Mouse (Mus musculus) embryonic facial prominence, embryonic 12.5 days (tissue): ENCODE measurements around the gene Zdhhc22. TPM values are rescaled to one million over a fixed set of nuclear protein-coding genes. Genes with fewer than 3 reads are reported as not detected.

Experiments
- ATAC-seq: fragments of 200-750 bp; cut with Nextera tagmentation; 2 replicates; pipeline ENCODE4 v1.8.0; 2017; ENCODE audit not compliant: insufficient number of reproducible peaks, insufficient read depth, low FRiP score, low TSS enrichment
- H3K27ac ChIP-seq: fragments of 300-500 bp; sonication (generic); 2 replicates; pipeline ENCODE4 v1.5.1; 2016; ENCODE audit warnings: mild to moderate bottlenecking
- H3K27me3 ChIP-seq: fragments of 300-500 bp; sonication (generic); 2 replicates; pipeline ENCODE4 v1.6.1; 2016; ENCODE audit warnings: mild to moderate bottlenecking, moderate library complexity
- H3K36me3 ChIP-seq: fragments of 300-500 bp; sonication (generic); 2 replicates; pipeline ENCODE4 v1.6.1; 2016; ENCODE audit warnings: mild to moderate bottlenecking
- H3K4me1 ChIP-seq: fragments of 300-500 bp; sonication (generic); 2 replicates; pipeline ENCODE4 v1.6.1; 2016
- H3K4me2 ChIP-seq: fragments of 300-500 bp; sonication (generic); replicated peaks from 2 replicates; pipeline ENCODE4 v1.6.1; 2016; ENCODE audit warnings: mild to moderate bottlenecking, moderate library complexity
- H3K4me3 ChIP-seq: fragments of 300-500 bp; sonication (generic); 2 replicates; pipeline ENCODE4 v1.5.1; 2016; ENCODE audit warnings: mild to moderate bottlenecking
- H3K9ac ChIP-seq: fragments of 300-500 bp; sonication (generic); 2 replicates; pipeline ENCODE4 v1.6.1; 2016; ENCODE audit warnings: mild to moderate bottlenecking, moderate library complexity
- H3K9me3 ChIP-seq: fragments of 300-500 bp; sonication (generic); 2 replicates; pipeline ENCODE4 v1.6.1; 2016; ENCODE audit warnings: mild to moderate bottlenecking, moderate library complexity
- WGBS: fragments of 180-500 bp; shearing (Covaris S2); methylation state at CpG from one replicate; pipeline ENCODE4 v1.1.7; 2016; 5-methylcytosine and 5-hydroxymethylcytosine counted together
- polyA plus RNA-seq: library from polyadenylated mRNA; unstranded; fragments of >200 nt; fragmentation: Nextera tagmentation; extraction: Ambion mirVana; gene quantifications from 2 replicates; pipeline ENCODE4 v1.2.1, GENCODE M21; 2016

Zdhhc22 gene
- polyA plus RNA-seq, 1 experiment from 2014 or later: 3.2 TPM

- Histone ChIP-seq H3K9ac (no peak overlapping the region), H3K4me1 (no peaks in the 10 kb centered on the region), H3K4me2 (no peak overlapping the region), H3K27ac (no peak overlapping the region), H3K27me3 (no peaks in the 10 kb centered on the region), H3K9me3 (no peaks in the 10 kb centered on the region), H3K4me3 (no peak overlapping the region), H3K36me3 (peaks cover 84% of the 10 kb centered on the region)
- ATAC-seq: no peak
- 87% methylated on average over 15 of the region's 15 CpGs for WGBS
Observed at GRCm38 (mm10) chr12:86960138-86960537, 30.1 kb downstream of the Zdhhc22 start.

DNA sequence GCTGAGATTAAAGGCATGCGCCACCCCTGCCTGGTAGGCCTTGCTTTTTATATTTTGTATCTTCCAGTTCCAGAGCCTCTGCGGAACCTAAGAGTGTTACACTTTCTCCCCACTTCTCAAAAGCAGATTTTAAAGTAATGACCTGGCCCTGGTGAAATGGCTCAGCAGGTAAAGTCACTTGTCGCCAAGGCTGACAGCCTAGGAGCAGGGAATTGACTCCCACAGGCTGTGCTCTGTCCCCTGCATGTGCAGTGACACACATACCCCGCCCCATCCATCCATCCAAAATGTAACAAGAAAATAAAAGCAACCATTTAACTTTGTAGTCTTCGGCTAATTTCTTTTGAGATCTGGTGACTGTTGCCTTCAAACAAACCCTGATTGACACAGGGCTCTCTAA, 30.6 kb downstream of the Zdhhc22 start:
- no peak for ATAC-seq
- Histone ChIP-seq H3K4me1 (no peaks in the 10 kb centered on the region), H3K9me3 (no peaks in the 10 kb centered on the region), H3K27ac (no peak overlapping the region), H3K9ac (no peak overlapping the region), H3K4me3 (no peak overlapping the region), H3K4me2 (no peak overlapping the region), H3K36me3 (peaks cover 86% of the 10 kb centered on the region), H3K27me3 (no peaks in the 10 kb centered on the region)
- 95% methylated on average over 5 of the region's 5 CpGs for WGBS

DNA sequence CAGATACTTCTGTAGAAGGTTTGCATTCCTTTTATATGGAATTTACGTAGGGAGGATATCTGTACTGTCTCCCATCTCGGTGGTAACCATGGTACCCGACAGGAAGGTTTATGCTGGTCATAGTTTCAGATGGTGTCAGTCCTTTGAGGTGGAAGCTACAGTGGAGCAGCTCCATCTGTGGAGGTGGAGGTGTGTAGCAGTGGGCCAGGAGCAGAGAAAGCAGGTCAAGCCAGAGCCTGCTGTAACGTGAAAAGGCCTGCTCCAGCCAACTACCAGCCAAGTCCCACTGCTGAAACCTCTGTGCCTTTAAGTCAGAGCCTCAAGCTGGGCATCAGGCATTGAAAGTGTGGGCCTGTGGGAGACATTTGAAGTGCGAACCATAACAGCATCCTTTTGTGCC, 31.7 kb downstream of the Zdhhc22 start:
- WGBS: 94% methylated on average over 5 of the region's 5 CpGs
- Histone ChIP-seq H3K27me3 (no peaks in the 10 kb centered on the region), H3K9ac (no peak overlapping the region), H3K4me3 (no peak overlapping the region), H3K4me2 (no peak overlapping the region), H3K4me1 (no peaks in the 10 kb centered on the region), H3K36me3 (peaks cover 83% of the 10 kb centered on the region), H3K9me3 (no peaks in the 10 kb centered on the region), H3K27ac (no peak overlapping the region)
- ATAC-seq: no peak

GRCm38 (mm10) chr12:86955894-86956293, 34.3 kb downstream of the Zdhhc22 start:
- Histone ChIP-seq H3K27me3 (no peaks in the 10 kb centered on the region), H3K36me3 (peaks cover 65% of the 10 kb centered on the region), H3K4me3 (no peak overlapping the region), H3K9ac (no peak overlapping the region), H3K9me3 (no peaks in the 10 kb centered on the region), H3K4me2 (no peak overlapping the region), H3K4me1 (no peaks in the 10 kb centered on the region), H3K27ac (no peak overlapping the region)
- ATAC-seq: no peak
- 93% methylated on average over 2 of the region's 2 CpGs for WGBS

- WGBS: 79% methylated on average over 10 of the region's 10 CpGs
- Histone ChIP-seq H3K4me3 (no peak overlapping the region), H3K4me1 (peaks cover 11% of the 10 kb centered on the region), H3K9me3 (no peaks in the 10 kb centered on the region), H3K4me2 (no peak overlapping the region), H3K27ac (no peak overlapping the region), H3K27me3 (no peaks in the 10 kb centered on the region), H3K36me3 (peaks cover 37% of the 10 kb centered on the region), H3K9ac (no peak overlapping the region)
- ATAC-seq: no peak
Observed at GRCm38 (mm10) chr12:86952331-86952850, 37.8 kb downstream of the Zdhhc22 start.

DNA sequence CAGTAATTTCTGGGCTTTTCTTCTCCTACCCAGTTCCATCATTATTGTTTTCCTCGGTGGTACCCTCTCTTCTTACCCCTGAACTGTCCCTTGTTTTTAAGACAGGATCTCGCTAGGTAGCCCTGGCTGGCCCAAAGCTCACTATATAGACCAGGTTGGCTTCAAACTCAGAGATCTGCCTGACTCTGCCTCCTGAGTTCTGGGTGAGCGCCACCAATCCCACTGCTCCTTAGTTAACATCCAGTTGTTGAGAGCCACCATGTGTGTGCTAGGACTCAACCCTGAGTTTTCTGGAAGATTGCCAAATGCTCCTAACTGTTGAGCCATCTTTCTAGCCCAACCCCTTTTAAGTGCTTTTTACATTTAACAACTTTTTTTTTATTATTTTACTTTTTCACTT, 39.3 kb downstream of the Zdhhc22 start:
- WGBS: 94% methylated on average over 3 of the region's 3 CpGs
- H3K4me3 ChIP-seq: no peak overlapping the region
- H3K27ac ChIP-seq: no peak overlapping the region
- H3K9ac ChIP-seq: no peak overlapping the region
- no peak overlapping the region for H3K4me2 ChIP-seq
- no peaks in the 10 kb centered on the region for H3K9me3 ChIP-seq
- H3K4me1 ChIP-seq: peaks cover 14% of the 10 kb centered on the region
- ATAC-seq: no peak
- H3K36me3 ChIP-seq: peaks cover 26% of the 10 kb centered on the region
- no peaks in the 10 kb centered on the region for H3K27me3 ChIP-seq

DNA sequence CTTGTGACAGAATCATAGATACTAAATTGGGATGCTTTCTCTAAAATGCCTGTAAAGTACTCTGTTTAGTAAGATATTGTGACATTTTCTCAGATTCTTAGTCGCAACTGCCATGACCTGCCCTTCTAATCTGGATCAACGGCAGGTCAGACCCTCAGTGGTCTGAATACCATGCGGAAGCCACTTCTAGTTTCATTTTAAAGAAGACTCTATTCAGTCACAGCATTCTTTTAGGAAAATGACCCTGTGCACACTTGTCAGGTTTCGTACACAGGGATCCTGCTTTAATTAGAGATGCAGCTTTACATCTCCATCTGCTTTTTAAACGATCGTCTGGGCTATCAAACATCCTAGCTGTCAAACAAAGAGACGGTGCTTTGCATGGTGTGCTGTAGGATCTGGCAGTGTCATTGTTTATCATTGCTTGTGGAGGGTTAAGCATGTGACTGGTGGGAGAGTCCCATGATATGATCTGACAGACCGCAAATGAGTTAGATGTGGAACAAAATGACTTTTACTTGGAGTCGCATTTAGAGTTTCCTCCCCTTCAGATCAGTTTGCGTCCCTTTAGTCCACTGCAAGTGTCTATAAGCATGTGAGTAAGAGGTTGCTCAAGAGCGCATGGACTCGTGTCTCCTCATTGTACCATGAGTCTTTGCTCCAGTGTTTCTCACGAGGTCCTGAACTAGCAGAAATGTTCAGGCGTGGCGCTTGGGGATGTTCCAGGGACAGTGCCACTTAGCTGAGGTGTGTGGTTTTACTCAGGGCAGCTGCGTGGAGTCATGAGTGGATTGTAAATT, 39.9 kb downstream of the Zdhhc22 start:
- no peak for ATAC-seq
- Histone ChIP-seq H3K27ac (no peak overlapping the region), H3K27me3 (no peaks in the 10 kb centered on the region), H3K9ac (no peak overlapping the region), H3K36me3 (peaks cover 20% of the 10 kb centered on the region), H3K4me2 (no peak overlapping the region), H3K9me3 (no peaks in the 10 kb centered on the region), H3K4me3 (no peak overlapping the region), H3K4me1 (peaks cover 14% of the 10 kb centered on the region)
- 87% methylated on average over 16 of the region's 16 CpGs for WGBS

- H3K9ac ChIP-seq: no peak overlapping the region
- H3K36me3 ChIP-seq: peaks cover 13% of the 10 kb centered on the region
- no peak for ATAC-seq
- no peaks in the 10 kb centered on the region for H3K9me3 ChIP-seq
- H3K4me1 ChIP-seq: peaks cover 14% of the 10 kb centered on the region
- H3K4me2 ChIP-seq: no peak overlapping the region
- no peak overlapping the region for H3K27ac ChIP-seq
- WGBS: 82% methylated on average over 9 of the region's 9 CpGs
- H3K4me3 ChIP-seq: no peak overlapping the region
- no peaks in the 10 kb centered on the region for H3K27me3 ChIP-seq
Observed at GRCm38 (mm10) chr12:86949501-86949900, 40.7 kb downstream of the Zdhhc22 start.

DNA sequence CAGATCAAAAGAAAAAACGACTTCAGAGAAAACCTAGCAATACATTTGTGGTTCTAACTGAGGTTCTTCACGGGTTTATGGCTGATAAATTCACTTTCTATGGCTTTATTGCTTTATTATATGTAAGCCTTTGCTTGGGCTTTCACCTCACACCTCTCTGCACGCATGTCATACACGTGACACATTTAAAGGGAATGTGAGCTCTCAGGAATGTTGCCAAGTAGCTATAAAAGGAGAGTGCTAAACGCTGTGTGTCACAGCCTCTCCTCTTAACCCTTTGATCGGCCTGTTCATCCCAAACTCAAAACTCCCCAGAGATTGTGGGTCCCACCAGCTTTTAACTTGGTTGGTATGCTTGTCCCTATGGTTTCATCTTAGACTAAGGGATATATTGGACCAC, 41.6 kb downstream of the Zdhhc22 start:
- no peaks in the 10 kb centered on the region for H3K27me3 ChIP-seq
- H3K4me1 ChIP-seq: peaks cover 14% of the 10 kb centered on the region
- 66% methylated on average over 6 of the region's 6 CpGs for WGBS
- ATAC-seq: no peak
- no peak overlapping the region for H3K27ac ChIP-seq
- H3K4me2 ChIP-seq: peak overlapping the region; percentile 84
- H3K4me3 ChIP-seq: peak overlapping the region; percentile 62; the same call in 1 of the 2 replicates
- peaks cover 8% of the 10 kb centered on the region for H3K36me3 ChIP-seq
- no peaks in the 10 kb centered on the region for H3K9me3 ChIP-seq
- no peak overlapping the region for H3K9ac ChIP-seq

DNA sequence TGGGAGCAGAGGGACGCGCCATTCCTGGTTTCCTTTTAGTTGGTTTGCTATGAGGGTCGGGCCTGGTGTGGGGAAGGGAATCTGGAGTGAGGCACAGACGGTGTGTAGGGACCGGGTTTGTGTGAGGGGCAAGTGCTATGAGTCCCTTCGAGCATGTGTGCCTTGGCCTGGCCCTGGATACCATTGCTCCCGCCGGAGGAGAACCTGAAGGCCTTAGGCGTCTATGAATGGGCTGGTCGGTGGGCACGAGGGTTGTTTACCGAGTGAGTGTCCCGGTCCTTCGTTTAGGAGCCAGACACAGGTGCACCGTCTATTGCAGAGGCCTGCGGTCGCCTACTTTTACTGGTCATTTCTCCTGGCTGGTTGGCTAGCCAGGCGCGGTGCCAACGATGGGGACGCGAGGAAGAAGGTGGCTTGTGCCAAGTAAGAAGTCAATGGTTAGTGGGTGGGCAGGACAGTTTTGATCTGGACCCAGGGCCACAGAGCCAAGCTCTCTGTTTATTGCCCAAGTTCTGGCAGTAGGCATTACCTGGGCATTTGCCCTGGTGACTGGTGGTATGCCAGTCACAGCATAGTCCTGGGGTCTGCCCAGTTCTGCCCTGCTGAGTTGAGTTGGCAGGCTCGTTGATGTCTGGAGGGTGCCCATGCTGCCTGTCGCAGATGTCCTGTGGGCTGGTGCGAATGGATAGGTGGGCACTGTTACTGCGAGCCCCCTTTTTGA, 42.4 kb downstream of the Zdhhc22 start:
- 20% methylated on average over 26 of the region's 26 CpGs for WGBS
- H3K4me1 ChIP-seq: peaks cover 14% of the 10 kb centered on the region

DNA sequence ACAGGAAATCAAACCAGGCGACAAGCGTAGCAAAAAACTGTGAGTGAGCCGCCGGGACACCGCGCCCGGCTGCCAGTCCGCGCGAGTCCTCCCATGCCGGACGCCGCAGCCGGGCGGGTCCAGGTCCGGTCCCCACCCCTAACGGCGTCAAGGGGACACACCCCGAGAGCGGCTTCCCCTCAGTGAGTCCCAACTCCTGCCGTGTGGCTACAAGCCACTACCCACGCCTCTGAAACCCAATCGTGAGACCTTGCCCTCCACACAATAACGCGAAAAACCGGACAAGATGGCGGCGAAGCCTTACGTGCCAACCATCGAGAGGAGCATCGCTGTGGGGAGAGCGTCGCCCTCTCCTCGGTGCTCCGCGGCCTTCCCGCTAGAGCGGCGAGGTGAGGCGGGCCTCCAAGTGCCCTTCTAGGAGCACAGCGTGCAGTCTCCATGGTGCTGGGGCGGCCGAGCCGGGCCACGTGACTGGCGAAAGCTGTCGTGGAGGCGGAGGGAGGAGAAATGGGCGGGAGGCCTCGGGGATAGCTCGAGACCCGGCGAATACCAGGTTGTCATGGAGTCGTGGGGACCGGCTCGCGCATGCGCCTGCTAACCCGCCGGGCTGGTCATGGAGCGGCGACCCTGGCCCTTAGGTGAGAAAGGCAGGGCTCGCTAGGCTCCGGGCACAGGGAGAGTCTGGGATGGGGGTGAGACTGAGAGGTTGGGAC, 43.2 kb downstream of the Zdhhc22 start, which contains the start of gene Cipc:
Cipc (plus strand) TSS at position 182 of the 713 bp plus-strand sequence.
- WGBS: under 1% methylated on average over 64 of the region's 64 CpGs
- Histone ChIP-seq H3K9me3 (no peaks in the 10 kb centered on the region), H3K4me1 (peaks cover 14% of the 10 kb centered on the region), H3K27me3 (no peaks in the 10 kb centered on the region), H3K4me2 (peak within 1 kb of the TSS; percentile 84), H3K36me3 (no peaks in the 10 kb centered on the region), H3K4me3 (peak within 1 kb of the TSS; percentile 62), H3K9ac (peak within 1 kb of the TSS; percentile 82), H3K27ac (peak within 1 kb of the TSS; percentile 99)
- peak; percentile 98 for ATAC-seq

More for the DNA sequence above, 42.4 kb downstream of the Zdhhc22 start:
- H3K9ac ChIP-seq: peak overlapping the region; percentile 71
- H3K4me2 ChIP-seq: peak overlapping the region; percentile 84
- H3K36me3 ChIP-seq: peaks cover 5% of the 10 kb centered on the region
- no peaks in the 10 kb centered on the region for H3K27me3 ChIP-seq
- ATAC-seq: peak; percentile 43
- H3K4me3 ChIP-seq: peak overlapping the region; percentile 62
- peak overlapping the region; percentile 99 for H3K27ac ChIP-seq
- no peaks in the 10 kb centered on the region for H3K9me3 ChIP-seq
